Mouse (Mus musculus): Measurements from ENCODE around the gene Cacna2d4. TPM values are rescaled to one million over a fixed set of nuclear protein-coding genes. Genes with fewer than 3 reads are reported as not detected.

Gene Cacna2d4
- polyA plus RNA-seq, 2 experiments: 0.01 TPM; not detected in 1

DNA sequence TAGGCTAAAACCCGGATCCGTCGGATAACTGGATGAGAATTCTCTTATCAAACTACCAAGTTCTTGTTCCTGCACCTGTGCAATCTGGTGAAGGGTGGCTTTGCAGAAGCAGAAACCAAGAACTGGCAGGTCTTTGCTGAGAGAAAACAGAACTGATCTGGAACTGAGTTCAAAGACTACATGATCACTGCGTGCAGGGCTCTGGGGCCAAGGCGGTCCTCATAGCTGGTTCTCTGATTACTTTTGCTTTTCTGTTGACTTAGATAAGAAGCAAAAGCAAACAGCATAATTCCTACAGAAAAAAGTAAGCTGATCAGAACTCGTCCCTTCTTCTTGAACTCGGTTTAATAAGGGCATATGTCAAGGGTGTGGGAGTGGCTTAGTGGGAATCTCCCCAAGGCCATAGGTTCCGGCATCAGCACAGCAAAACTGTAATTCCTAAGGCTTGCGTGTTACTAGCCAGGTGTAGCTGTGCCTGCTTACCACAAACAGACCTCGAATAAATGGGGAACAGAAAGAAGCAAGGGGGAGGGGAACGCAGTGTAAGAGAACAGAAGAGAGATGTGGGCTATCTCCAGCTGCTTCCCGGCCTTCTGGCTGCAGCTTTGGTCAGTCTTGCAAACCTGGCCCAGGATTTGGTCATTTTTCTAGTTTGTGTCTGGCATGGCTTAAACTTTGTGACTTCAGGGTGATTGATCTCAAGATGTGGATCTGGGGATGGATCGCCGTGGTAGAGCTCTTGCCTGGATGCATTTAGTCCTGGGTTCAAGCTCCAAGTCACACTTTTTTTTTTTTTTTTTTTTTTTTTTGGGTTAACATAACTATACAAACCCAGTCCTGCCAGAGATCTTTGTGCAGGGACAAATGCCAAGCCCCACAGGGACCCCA is 159.3 kb downstream of the Cacna2d4 start:
- H3K9ac ChIP-seq (replicated peaks): no peak overlapping the region

DNA sequence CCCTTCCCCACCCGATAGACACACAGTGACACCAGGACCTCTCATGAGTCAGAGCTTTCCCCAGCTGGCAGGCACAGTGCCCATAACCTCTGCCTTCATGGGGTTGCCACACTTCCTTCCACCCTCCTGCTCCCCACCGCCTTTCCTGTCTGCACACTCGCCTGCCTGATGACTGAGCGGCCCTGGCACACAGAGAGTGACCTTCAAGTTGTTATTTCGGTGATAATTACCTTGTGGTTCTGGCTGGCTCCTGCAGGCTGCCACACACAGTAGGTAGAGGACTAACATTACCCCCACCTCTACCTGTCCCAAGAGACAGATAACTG is 159.9 kb downstream of the Cacna2d4 start:
- Histone ChIP-seq H3K9me3 (ENCODE audit: control insufficient read depth, low read length) (no peaks in the 10 kb centered on the region), H3K27ac (no peak overlapping the region), H3K9ac (replicated peaks) (no peak overlapping the region), H3K36me3 (replicated peaks; ENCODE audit: control insufficient read depth, insufficient read depth, low read depth) (no peaks in the 10 kb centered on the region), H3K4me1 (replicated peaks; ENCODE audit: control insufficient read depth in 2 of 2, insufficient read depth in 2 of 2, low read length in 1 of 2) (peaks cover 0 to 10% of the 10 kb centered on the region in 2 experiments; a peak in 2 of 4 replicates), H3K4me3 (ENCODE audit: insufficient read depth in 1 of 2, low read depth in 2 of 2, low read length in 2 of 2) (no peak overlapping the region), H3K27me3 (ENCODE audit: control insufficient read depth, insufficient read depth, low read length) (no peaks in the 10 kb centered on the region), H3K4me2 (ENCODE audit: low read depth) (no peak overlapping the region; the same call in 1 of the 2 replicates)
- ATAC-seq (ENCODE audit: insufficient read depth): peak; percentile 41; the same call in 1 of the 2 replicates
- DNase-seq (ENCODE audit: low read depth in 3 of 3, low spot score in 3 of 3): no peak
- TF ChIP-seq EP300 (IDR thresholded peaks at IDR 0.05; ENCODE audit: low read depth): no peak
- no peak for TF ChIP-seq CTCF (IDR thresholded peaks at IDR 0.05; ENCODE audit: low read depth)
- 16% methylated on average over 5 of the region's 5 CpGs for WGBS (ENCODE audit: insufficient replicate concordance)

More for the DNA sequence above, 159.3 kb downstream of the Cacna2d4 start:
- no peaks in the 10 kb centered on the region for H3K9me3 ChIP-seq (ENCODE audit: control insufficient read depth, low read length)
- DNase-seq (ENCODE audit: low read depth in 3 of 3, low spot score in 3 of 3): no peak
- no peak for TF ChIP-seq EP300 (IDR thresholded peaks at IDR 0.05; ENCODE audit: low read depth)
- TF ChIP-seq CTCF (IDR thresholded peaks at IDR 0.05; ENCODE audit: low read depth): no peak
- H3K4me2 ChIP-seq (ENCODE audit: low read depth): peak overlapping the region; percentile 36
- H3K4me3 ChIP-seq (ENCODE audit: insufficient read depth in 1 of 2, low read depth in 2 of 2, low read length in 2 of 2): no peak overlapping the region
- peak; percentile 33; the same call in 1 of the 2 replicates for ATAC-seq (ENCODE audit: insufficient read depth)
- no peaks in the 10 kb centered on the region for H3K36me3 ChIP-seq (replicated peaks; ENCODE audit: control insufficient read depth, insufficient read depth, low read depth)
- peaks cover 0 to 10% of the 10 kb centered on the region in 2 experiments; a peak in 2 of 4 replicates for H3K4me1 ChIP-seq (replicated peaks; ENCODE audit: control insufficient read depth in 2 of 2, insufficient read depth in 2 of 2, low read length in 1 of 2)
- no peak overlapping the region for H3K27ac ChIP-seq
- WGBS (ENCODE audit: insufficient replicate concordance): 27% methylated on average over 14 of the region's 14 CpGs
- H3K27me3 ChIP-seq (ENCODE audit: control insufficient read depth, insufficient read depth, low read length): no peaks in the 10 kb centered on the region

DNA sequence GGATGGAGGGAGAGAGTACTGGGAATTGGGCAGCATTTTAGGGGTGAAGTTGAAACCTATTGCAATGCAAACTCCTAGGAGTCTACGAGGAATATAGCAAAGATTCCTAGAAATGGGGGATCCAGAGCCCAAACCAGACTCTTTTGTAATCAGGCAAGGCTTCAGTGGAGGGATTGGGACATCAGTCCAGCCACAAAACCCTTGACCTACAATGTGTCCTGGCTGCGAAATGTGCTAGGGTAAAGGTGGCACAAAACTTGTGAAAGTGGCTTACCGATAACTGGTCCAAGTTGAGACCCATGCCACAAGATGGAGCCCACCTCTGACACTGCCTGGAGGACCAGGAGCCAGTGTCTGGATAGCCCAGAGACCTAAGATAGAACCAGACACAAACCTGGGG is 163.0 kb downstream of the Cacna2d4 start:
- H3K4me2 ChIP-seq (ENCODE audit: low read depth): no peak overlapping the region
- peaks cover 0 to 21% of the 10 kb centered on the region in 2 experiments; a peak in 2 of 4 replicates for H3K4me1 ChIP-seq (replicated peaks; ENCODE audit: control insufficient read depth in 2 of 2, insufficient read depth in 2 of 2, low read length in 1 of 2)
- ATAC-seq (ENCODE audit: insufficient read depth) (no peak), DNase-seq (ENCODE audit: low read depth in 3 of 3, low spot score in 3 of 3) (no peak)
- H3K27me3 ChIP-seq (ENCODE audit: control insufficient read depth, insufficient read depth, low read length): no peaks in the 10 kb centered on the region
- H3K9ac ChIP-seq (replicated peaks): no peak overlapping the region
- H3K27ac ChIP-seq: no peak overlapping the region
- H3K36me3 ChIP-seq (replicated peaks; ENCODE audit: control insufficient read depth, insufficient read depth, low read depth): no peaks in the 10 kb centered on the region
- no peak for TF ChIP-seq EP300 (IDR thresholded peaks at IDR 0.05; ENCODE audit: low read depth)
- WGBS (ENCODE audit: insufficient replicate concordance): 67% methylated on average over 3 of the region's 3 CpGs
- H3K9me3 ChIP-seq (ENCODE audit: control insufficient read depth, low read length): no peaks in the 10 kb centered on the region
- H3K4me3 ChIP-seq (ENCODE audit: insufficient read depth in 1 of 2, low read depth in 2 of 2, low read length in 2 of 2): no peak overlapping the region

DNA sequence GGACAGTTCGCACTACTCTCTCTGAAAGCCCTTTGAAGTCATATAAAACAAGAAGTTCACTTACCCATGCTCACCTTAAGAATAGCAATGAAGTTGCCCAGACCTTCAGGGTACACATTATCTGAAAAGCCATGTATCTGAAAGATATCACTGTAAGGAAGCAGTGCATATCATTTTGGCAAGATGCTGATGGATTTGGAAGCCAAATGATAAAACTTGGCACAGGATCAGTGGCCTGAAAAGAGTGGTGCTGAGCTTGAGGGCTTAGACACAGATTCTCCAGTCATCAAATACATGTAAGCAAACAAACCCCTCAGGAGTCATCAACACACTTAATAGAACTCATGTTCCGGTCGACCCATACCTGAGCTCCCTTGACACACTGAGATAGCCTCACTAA is 164.3 kb downstream of the Cacna2d4 start:
- no peak for DNase-seq (ENCODE audit: low read depth in 3 of 3, low spot score in 3 of 3)
- no peaks in the 10 kb centered on the region for H3K27me3 ChIP-seq (ENCODE audit: control insufficient read depth, insufficient read depth, low read length)
- H3K4me1 ChIP-seq (replicated peaks; ENCODE audit: control insufficient read depth in 2 of 2, insufficient read depth in 2 of 2, low read length in 1 of 2): peaks cover 0 to 16% of the 10 kb centered on the region in 2 experiments; a peak in 2 of 4 replicates
- no peak overlapping the region for H3K4me3 ChIP-seq (ENCODE audit: insufficient read depth in 1 of 2, low read depth in 2 of 2, low read length in 2 of 2)
- WGBS (ENCODE audit: insufficient replicate concordance): 87% methylated on average over 3 of the region's 3 CpGs
- H3K4me2 ChIP-seq (ENCODE audit: low read depth): no peak overlapping the region
- H3K27ac ChIP-seq: no peak overlapping the region
- H3K9ac ChIP-seq (replicated peaks): no peak overlapping the region
- TF ChIP-seq EP300 (IDR thresholded peaks at IDR 0.05; ENCODE audit: low read depth) (no peak), CTCF (IDR thresholded peaks at IDR 0.05; ENCODE audit: low read depth) (no peak)
- ATAC-seq (ENCODE audit: insufficient read depth): no peak
- no peaks in the 10 kb centered on the region for H3K9me3 ChIP-seq (ENCODE audit: control insufficient read depth, low read length)
- H3K36me3 ChIP-seq (replicated peaks; ENCODE audit: control insufficient read depth, insufficient read depth, low read depth): no peaks in the 10 kb centered on the region

DNA sequence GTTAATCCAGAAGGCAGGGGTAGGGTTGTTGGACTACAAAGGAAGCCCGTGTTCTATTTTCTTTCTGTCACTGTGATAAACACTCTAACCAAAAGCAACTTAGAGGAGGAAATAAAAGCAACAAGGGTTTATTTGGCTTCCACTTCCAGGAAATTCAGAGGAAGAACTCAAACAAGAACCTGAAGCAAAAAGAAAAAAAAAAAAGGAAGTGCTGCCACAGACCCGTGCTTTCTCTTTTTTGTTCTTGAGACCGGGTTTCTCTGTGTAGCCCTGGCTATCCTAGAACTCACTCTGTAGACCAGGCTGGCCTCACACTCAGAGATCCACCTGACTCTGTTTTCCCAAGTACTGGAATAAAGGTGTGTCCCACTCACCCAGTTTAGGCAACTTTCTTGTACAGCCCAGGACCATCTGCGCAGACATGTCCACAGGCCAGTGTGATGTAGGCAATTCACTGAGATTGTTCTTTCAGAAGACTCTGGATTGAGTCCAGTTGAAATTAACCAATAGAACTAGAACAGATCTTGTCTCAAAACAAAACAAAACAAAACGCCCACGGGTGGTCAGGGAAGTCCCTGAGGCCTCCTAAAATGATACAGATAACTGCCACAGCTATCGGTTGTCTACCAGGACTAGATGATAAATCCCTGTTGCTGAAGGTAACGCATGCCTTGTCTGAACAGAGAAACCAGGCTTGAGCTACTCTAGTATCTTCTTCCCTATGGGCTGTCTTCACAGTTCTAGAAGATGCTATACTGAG is 165.4 kb downstream of the Cacna2d4 start:
- Histone ChIP-seq H3K9me3 (ENCODE audit: control insufficient read depth, low read length) (no peaks in the 10 kb centered on the region), H3K4me2 (ENCODE audit: low read depth) (no peak overlapping the region), H3K27me3 (ENCODE audit: control insufficient read depth, insufficient read depth, low read length) (no peaks in the 10 kb centered on the region), H3K27ac (no peak overlapping the region), H3K36me3 (replicated peaks; ENCODE audit: control insufficient read depth, insufficient read depth, low read depth) (no peaks in the 10 kb centered on the region), H3K9ac (replicated peaks) (no peak overlapping the region), H3K4me1 (replicated peaks; ENCODE audit: control insufficient read depth in 2 of 2, insufficient read depth in 2 of 2, low read length in 1 of 2) (peaks cover 0 to 11% of the 10 kb centered on the region in 2 experiments; a peak in 2 of 4 replicates), H3K4me3 (ENCODE audit: insufficient read depth in 1 of 2, low read depth in 2 of 2, low read length in 2 of 2) (no peak overlapping the region)
- WGBS (ENCODE audit: insufficient replicate concordance): 31% methylated on average over 8 of the region's 8 CpGs
- no peak for DNase-seq (ENCODE audit: low read depth in 3 of 3, low spot score in 3 of 3)
- ATAC-seq (ENCODE audit: insufficient read depth): no peak
- TF ChIP-seq CTCF (IDR thresholded peaks at IDR 0.05; ENCODE audit: low read depth) (no peak), EP300 (IDR thresholded peaks at IDR 0.05; ENCODE audit: low read depth) (no peak)

Other genes with a start within 250 kb of the Cacna2d4 start
- gene Dcp1b, start 61.3 kb upstream of the Cacna2d4 start, polyA plus RNA-seq (2012; rRNA removed): 4.9 and 5.3 TPM in 2 replicates
- 2.9 TPM in 2 replicates for gene Dcp1b, start 61.3 kb upstream of the Cacna2d4 start, polyA plus RNA-seq (2014; fragmentation: Nextera tagmentation; extraction: Ambion mirVana)
- gene Cacna1c, start 40.1 kb upstream of the Cacna2d4 start, polyA plus RNA-seq (2012; rRNA removed): 0.20 and 0.26 TPM in 2 replicates
- gene Cacna1c, start 40.1 kb upstream of the Cacna2d4 start, polyA plus RNA-seq (2014; fragmentation: Nextera tagmentation; extraction: Ambion mirVana): 0.19 and 0.32 TPM in 2 replicates
- gene Lrtm2, start 94.2 kb downstream of the Cacna2d4 start, polyA plus RNA-seq (2012; rRNA removed): 0.02 and 0.08 TPM in 2 replicates
- 0.04 TPM in 1 of 2 replicates, not detected in the other for gene Lrtm2, start 94.2 kb downstream of the Cacna2d4 start, polyA plus RNA-seq (2014; fragmentation: Nextera tagmentation; extraction: Ambion mirVana)
- 16.5 and 18.4 TPM in 2 replicates for gene Adipor2, start 181.2 kb downstream of the Cacna2d4 start, polyA plus RNA-seq (2012; rRNA removed)
- gene Adipor2, start 181.2 kb downstream of the Cacna2d4 start, polyA plus RNA-seq (2014; fragmentation: Nextera tagmentation; extraction: Ambion mirVana): 17.7 and 19.2 TPM in 2 replicates
- gene Fbxl14, start 243.1 kb downstream of the Cacna2d4 start, polyA plus RNA-seq (2012; rRNA removed): 16.3 and 18.8 TPM in 2 replicates
- gene Fbxl14, start 243.1 kb downstream of the Cacna2d4 start, polyA plus RNA-seq (2014; fragmentation: Nextera tagmentation; extraction: Ambion mirVana): 3.7 and 3.9 TPM in 2 replicates

Measured in liver, embryonic 14.5 days (tissue).